Mouse (Mus musculus) inflammation-experienced regulatory T-cells, adult 6 months (primary cell): ENCODE results near the gene Adamts18. TPM values are rescaled to one million over a fixed set of nuclear protein-coding genes. Genes with fewer than 3 reads are reported as not detected.

ENCODE experiments used
- ATAC-seq: one replicate; pipeline ENCODE4 v1.8.0; 2017
- polyA plus RNA-seq, 3 experiments: library from polyadenylated mRNA; unstranded; fragments of 100-300 nt; shearing (Covaris generic); gene quantifications; one replicate each; pipeline ENCODE4 v1.2.1; 2017

Adamts18 gene
- not detected for polyA plus RNA-seq

- no peak for ATAC-seq
These were observed at the start of gene Adamts18 for GRCm38 (mm10) chr8:113848653-113849135. TSS of gene Adamts18 (minus strand) at chr8:113848738.

GRCm38 (mm10) chr8:113896446-113896845 lies 47.9 kb upstream of the Adamts18 start:
- ATAC-seq, result no peak

GRCm38 (mm10) chr8:113891376-113891775 lies 42.8 kb upstream of the Adamts18 start:
- no peak for ATAC-seq

- no peak for ATAC-seq
These were observed 38.0 kb upstream of the Adamts18 start for GRCm38 (mm10) chr8:113886509-113886908.

GRCm38 (mm10) chr8:113885101-113885500 lies 36.6 kb upstream of the Adamts18 start:
- no peak for ATAC-seq

GRCm38 (mm10) chr8:113883994-113884393 lies 35.5 kb upstream of the Adamts18 start:
- no peak for ATAC-seq

GRCm38 (mm10) chr8:113882558-113882957 lies 34.0 kb upstream of the Adamts18 start:
- ATAC-seq, result no peak

- no peak for ATAC-seq
These were observed 30.0 kb upstream of the Adamts18 start for GRCm38 (mm10) chr8:113878411-113879006.

GRCm38 (mm10) chr8:113873446-113874120 lies 25.0 kb upstream of the Adamts18 start:
- no peak for ATAC-seq

GRCm38 (mm10) chr8:113872436-113872835 lies 23.9 kb upstream of the Adamts18 start:
- no peak for ATAC-seq

- ATAC-seq, result no peak
These were observed 18.0 kb upstream of the Adamts18 start for GRCm38 (mm10) chr8:113866530-113866929.

- ATAC-seq, result no peak
These were observed 17.0 kb upstream of the Adamts18 start for GRCm38 (mm10) chr8:113865326-113866093.

GRCm38 (mm10) chr8:113859890-113860683 lies 11.5 kb upstream of the Adamts18 start:
- ATAC-seq, result no peak

- no peak for ATAC-seq
These were observed 10.3 kb upstream of the Adamts18 start for GRCm38 (mm10) chr8:113858801-113859200.

GRCm38 (mm10) chr8:113854622-113855293 lies 6.2 kb upstream of the Adamts18 start:
- no peak for ATAC-seq

GRCm38 (mm10) chr8:113853714-113854113 lies 5.2 kb upstream of the Adamts18 start:
- no peak for ATAC-seq

- no peak for ATAC-seq
These were observed 3.1 kb upstream of the Adamts18 start for GRCm38 (mm10) chr8:113851655-113852054.

- no peak for ATAC-seq
These were observed 371 bp downstream of the Adamts18 start for GRCm38 (mm10) chr8:113848081-113848652.

GRCm38 (mm10) chr8:113847606-113848080 lies 895 bp downstream of the Adamts18 start:
- ATAC-seq, result no peak

GRCm38 (mm10) chr8:113846669-113847068 lies 1.9 kb downstream of the Adamts18 start:
- ATAC-seq, result no peak

- ATAC-seq, result no peak
These were observed 3.7 kb downstream of the Adamts18 start for GRCm38 (mm10) chr8:113844801-113845301.
